In the genomic region with DNA sequence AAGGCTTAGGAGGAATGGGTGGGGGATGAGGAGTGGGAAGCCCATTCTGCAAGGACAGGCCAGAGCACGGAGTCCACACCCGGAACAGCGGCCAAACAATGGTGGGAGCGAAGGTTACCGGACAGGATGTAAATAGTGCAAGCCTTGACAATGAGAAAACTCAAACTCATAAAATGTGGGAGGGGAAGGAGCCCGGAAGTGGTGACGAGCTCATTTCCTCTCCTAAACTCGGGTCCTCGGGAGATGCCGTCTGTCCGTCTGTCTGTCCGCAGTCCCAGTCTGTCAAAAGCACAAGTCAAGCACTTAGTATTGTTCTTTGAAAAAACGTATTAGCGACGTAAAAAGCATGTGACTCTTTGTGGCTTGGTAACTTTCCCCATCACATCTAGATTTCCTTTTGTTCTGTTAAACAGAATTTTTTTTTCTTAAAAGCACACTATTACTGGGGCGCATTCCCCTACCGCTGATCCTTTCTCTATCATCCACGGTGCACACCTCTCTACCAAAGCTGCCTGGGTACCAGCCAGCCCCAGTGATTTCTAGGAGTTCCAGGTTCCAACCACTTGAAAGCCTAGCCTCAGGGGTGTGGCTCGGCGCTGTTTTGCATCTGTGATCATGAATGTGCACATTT, we compare ENCODE assay signal across 8 mouse cellular contexts. TPM values are rescaled to one million over a fixed set of nuclear protein-coding genes. Genes with fewer than 3 reads are reported as not detected.
DNase-seq lines count a peak whose midpoint lies in the region; ATAC-seq and TF ChIP-seq lines count a peak whose summit lies in the region.

No protein-coding gene starts in this region.

- H3K9ac ChIP-seq in liver, embryonic 15.5 days, result no peak overlapping the region

- DNase-seq in B cell, adult 2 months, result peak; percentile 49 to 55
- peak; percentile 86 for DNase-seq in induced T-regulatory cell, adult 2 months (ENCODE audit: low read depth)
- DNase-seq in splenic B cell, adult 2 months (ENCODE audit: low read depth, low spot score), result peak; percentile 70
- no peak for DNase-seq in cerebellum, adult 11 months
- no peak for DNase-seq in retina, embryonic 14.5 days (ENCODE audit: low spot score)
- DNase-seq in gastrocnemius, postnatal 25 days, result no peak

- H3K27ac ChIP-seq in bone marrow macrophage, adult 2 months (ENCODE audit: insufficient read depth, low read depth, low read length), result peak overlapping the region; percentile 51
- no peak overlapping the region; the same call in 1 of the 2 replicates for H3K27ac ChIP-seq in liver, embryonic 15.5 days (replicated peaks)

- H3K4me3 ChIP-seq in bone marrow macrophage, adult 2 months (ENCODE audit: insufficient read depth, low read length), result peak overlapping the region; percentile 51
- peak overlapping the region; percentile 17; the same call in 1 of the 2 replicates for H3K4me3 ChIP-seq in liver, embryonic 15.5 days (replicated peaks)

- no peak for TF ChIP-seq CTCF in bone marrow macrophage, adult 2 months (IDR thresholded peaks at IDR 0.05; ENCODE audit: low read depth, low read length)

- no peak for TF ChIP-seq POLR2A in bone marrow macrophage, adult 2 months (IDR thresholded peaks at IDR 0.05; ENCODE audit: borderline replicate concordance, low read depth, low read length)

- peak overlapping the region; percentile 51 for H3K4me2 ChIP-seq in liver, embryonic 15.5 days

- no peaks in the 10 kb centered on the region for H3K36me3 ChIP-seq in liver, embryonic 15.5 days (replicated peaks)
- no peaks in the 10 kb centered on the region for H3K36me3 ChIP-seq in splenic B cell, adult 2 months (ENCODE audit: control insufficient read depth, insufficient read depth, low read length, poor library complexity, severe bottlenecking)

- H3K9me3 ChIP-seq in liver, embryonic 15.5 days (replicated peaks), result no peaks in the 10 kb centered on the region

- 15% methylated on average over 20 of the region's 20 CpGs for WGBS in liver, embryonic 15.5 days (ENCODE audit: insufficient replicate concordance)

- H3K27me3 ChIP-seq in liver, embryonic 15.5 days, result peaks cover 4% of the 10 kb centered on the region
- H3K27me3 ChIP-seq in splenic B cell, adult 2 months (ENCODE audit: control insufficient read depth, insufficient read depth, low read length, poor library complexity, severe bottlenecking), result no peaks in the 10 kb centered on the region

- ATAC-seq in liver, embryonic 15.5 days (ENCODE audit: insufficient read depth), result 0 out of 2 replicates have a peak, but pooled peaks have one; percentile 35

- H3K4me1 ChIP-seq in bone marrow macrophage, adult 2 months (ENCODE audit: control insufficient read depth, insufficient read depth, low read length), result peaks cover 10% of the 10 kb centered on the region
- peaks cover 15% of the 10 kb centered on the region for H3K4me1 ChIP-seq in liver, embryonic 15.5 days (replicated peaks)

RNA-seq across cellular contexts. Expression of a gene that starts 48.0 kb away (rescaled TPM):
- 10.2 and 13.6 TPM in 2 replicates for polyA plus RNA-seq in bone marrow macrophage, adult 2 months (2012; ENCODE audit: insufficient read depth, insufficient read length, missing spikeins)
- polyA plus RNA-seq in liver, embryonic 15.5 days (2015; fragmentation: Nextera tagmentation; extraction: Ambion mirVana), result 25.5 and 27.4 TPM in 2 replicates
- total RNA-seq in gastrocnemius, postnatal 25 days (2021), result 1 to 10 TPM in 1 of 2 experiments, under 1 TPM in 1; 0.94 to 1.3 TPM

Comparison
In these comparisons a context has a peak if more than half of its experiments do, and no peak if none do; other contexts are left out.
1. DNase-seq: peak in B cell, adult 2 months (2 of 2), induced T-regulatory cell, adult 2 months (single experiment) and splenic B cell, adult 2 months (single experiment); none in cerebellum, adult 11 months (single experiment), retina, embryonic 14.5 days (single experiment) and gastrocnemius, postnatal 25 days (single experiment).